Mouse (Mus musculus): ENCODE data around the gene Iqck. TPM values are rescaled to one million over a fixed set of nuclear protein-coding genes. Genes with fewer than 3 reads are reported as not detected.

Gene Iqck
- polyA plus RNA-seq, 2 experiments, result 0.22 to 0.40 TPM

DNA sequence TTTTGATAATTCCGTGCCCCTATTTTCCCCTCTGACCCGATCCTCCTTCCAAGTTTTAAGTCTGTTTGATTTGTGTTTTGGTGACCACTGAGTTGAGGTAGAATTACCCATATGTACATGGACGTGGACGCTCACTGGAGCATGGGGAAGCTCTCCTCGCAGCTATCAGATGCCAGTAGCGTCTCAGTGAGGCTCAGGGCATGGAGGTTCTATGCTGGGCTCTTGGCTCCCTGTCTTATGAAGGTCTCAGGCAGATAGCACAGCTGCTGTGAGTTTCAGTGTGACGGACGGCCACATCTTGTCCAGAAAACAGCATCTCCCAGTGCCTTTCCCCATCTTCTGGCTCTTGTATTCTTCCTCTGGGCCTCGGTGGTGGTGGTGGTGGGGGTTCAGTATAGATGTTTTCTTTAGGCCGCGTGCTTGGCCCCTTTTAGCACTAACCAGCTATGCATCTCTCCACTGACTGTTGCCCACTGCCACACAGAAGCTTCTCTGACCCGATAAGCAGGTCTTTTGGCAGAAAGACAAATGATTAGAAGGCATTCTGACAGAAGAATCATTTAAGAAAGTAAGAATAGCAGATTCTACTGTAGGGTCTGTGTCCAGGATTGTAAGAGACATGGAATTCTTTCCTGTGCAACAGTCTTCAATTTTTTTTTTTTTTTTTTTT lies 33.5 kb upstream of the Iqck start:
- whole genome bisulfite sequencing (ENCODE audit: insufficient replicate concordance), result 72% methylated on average over 12 of the region's 12 CpGs
- Histone ChIP-seq H3K9ac (replicated peaks) (no peak overlapping the region), H3K4me2 (ENCODE audit: low read depth) (no peak overlapping the region), H3K27ac (no peak overlapping the region), H3K4me3 (ENCODE audit: insufficient read depth in 1 of 2, low read depth in 2 of 2, low read length in 2 of 2) (no peak overlapping the region), H3K27me3 (ENCODE audit: control insufficient read depth, insufficient read depth, low read length) (no peaks in the 10 kb centered on the region), H3K4me1 (replicated peaks; ENCODE audit: control insufficient read depth in 2 of 2, insufficient read depth in 2 of 2, low read length in 1 of 2) (no peaks in the 10 kb centered on the region), H3K9me3 (ENCODE audit: control insufficient read depth, low read length) (no peaks in the 10 kb centered on the region), H3K36me3 (replicated peaks; ENCODE audit: control insufficient read depth, insufficient read depth, low read depth) (no peaks in the 10 kb centered on the region; the same call in 1 of the 2 replicates)
- no peak for ATAC-seq (ENCODE audit: insufficient read depth)
- DNase-seq (ENCODE audit: low read depth in 3 of 3, low spot score in 3 of 3), result no peak
- TF ChIP-seq EP300 (IDR thresholded peaks at IDR 0.05; ENCODE audit: low read depth) (no peak), CTCF (IDR thresholded peaks at IDR 0.05; ENCODE audit: low read depth) (no peak)

DNA sequence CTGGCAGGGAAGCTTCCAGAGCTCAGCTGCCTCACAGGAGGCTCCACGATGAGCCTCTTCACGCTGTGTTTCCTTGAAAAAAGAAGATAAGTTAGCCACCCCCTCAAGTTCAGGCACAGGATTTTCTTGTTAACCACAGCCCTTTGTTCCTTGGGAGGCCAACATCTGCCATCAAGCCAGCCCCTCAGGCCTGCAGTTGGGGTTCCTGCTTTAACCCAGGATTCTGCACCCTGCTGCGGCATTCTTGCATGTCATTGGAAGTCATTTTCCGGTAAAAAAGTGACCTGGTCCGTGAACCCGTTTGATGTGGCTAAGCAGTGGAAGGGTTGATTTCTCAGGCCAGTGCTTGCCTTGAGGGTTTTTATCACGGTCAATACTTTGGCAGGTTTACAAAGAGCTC lies 31.1 kb upstream of the Iqck start:
- Histone ChIP-seq H3K9me3 (ENCODE audit: control insufficient read depth, low read length) (no peaks in the 10 kb centered on the region), H3K9ac (replicated peaks) (no peak overlapping the region), H3K27ac (no peak overlapping the region), H3K27me3 (ENCODE audit: control insufficient read depth, insufficient read depth, low read length) (no peaks in the 10 kb centered on the region), H3K36me3 (replicated peaks; ENCODE audit: control insufficient read depth, insufficient read depth, low read depth) (no peaks in the 10 kb centered on the region; the same call in 1 of the 2 replicates), H3K4me3 (ENCODE audit: insufficient read depth in 1 of 2, low read depth in 2 of 2, low read length in 2 of 2) (no peak overlapping the region), H3K4me1 (replicated peaks; ENCODE audit: control insufficient read depth in 2 of 2, insufficient read depth in 2 of 2, low read length in 1 of 2) (no peaks in the 10 kb centered on the region), H3K4me2 (ENCODE audit: low read depth) (no peak overlapping the region)
- no peak for DNase-seq (ENCODE audit: low read depth in 3 of 3, low spot score in 3 of 3)
- WGBS (ENCODE audit: insufficient replicate concordance), result 75% methylated on average over 7 of the region's 7 CpGs
- TF ChIP-seq CTCF (IDR thresholded peaks at IDR 0.05; ENCODE audit: low read depth) (no peak), EP300 (IDR thresholded peaks at IDR 0.05; ENCODE audit: low read depth) (no peak)
- no peak for ATAC-seq (ENCODE audit: insufficient read depth)

DNA sequence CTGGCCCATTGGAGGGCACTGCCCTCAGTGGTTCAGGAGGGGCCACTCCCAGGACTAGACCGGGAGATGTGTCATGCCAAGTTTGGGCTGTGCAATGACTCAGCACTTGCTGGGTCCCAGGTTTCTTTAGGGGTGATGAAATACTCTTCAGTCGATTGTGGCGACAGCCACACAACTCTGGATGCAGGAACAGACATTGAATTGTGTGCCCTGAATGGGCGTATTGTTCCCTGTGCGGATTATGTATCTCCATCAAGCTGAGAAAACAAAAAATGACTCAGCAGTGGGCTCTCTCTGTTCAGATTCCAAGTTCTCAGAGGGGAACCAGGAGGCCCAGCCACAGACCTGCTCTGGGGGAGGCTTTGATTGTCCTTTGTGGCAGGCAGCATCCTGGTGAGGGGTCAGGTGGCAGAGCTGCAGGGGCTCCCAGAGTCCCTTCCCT lies 27.6 kb upstream of the Iqck start:
- TF ChIP-seq CTCF (IDR thresholded peaks at IDR 0.05; ENCODE audit: low read depth) (no peak), EP300 (IDR thresholded peaks at IDR 0.05; ENCODE audit: low read depth) (no peak)
- ATAC-seq (ENCODE audit: insufficient read depth) (peak; percentile 28; the same call in 1 of the 2 replicates), DNase-seq (ENCODE audit: low read depth in 3 of 3, low spot score in 3 of 3) (no peak)
- H3K4me2 ChIP-seq (ENCODE audit: low read depth), result no peak overlapping the region
- no peaks in the 10 kb centered on the region for H3K27me3 ChIP-seq (ENCODE audit: control insufficient read depth, insufficient read depth, low read length)
- H3K9ac ChIP-seq (replicated peaks), result no peak overlapping the region
- H3K36me3 ChIP-seq (replicated peaks; ENCODE audit: control insufficient read depth, insufficient read depth, low read depth), result no peaks in the 10 kb centered on the region; the same call in 1 of the 2 replicates
- 59% methylated on average over 5 of the region's 5 CpGs for WGBS (ENCODE audit: insufficient replicate concordance)
- no peak overlapping the region for H3K4me3 ChIP-seq (ENCODE audit: insufficient read depth in 1 of 2, low read depth in 2 of 2, low read length in 2 of 2)
- H3K4me1 ChIP-seq (replicated peaks; ENCODE audit: control insufficient read depth in 2 of 2, insufficient read depth in 2 of 2, low read length in 1 of 2), result no peaks in the 10 kb centered on the region
- no peak overlapping the region for H3K27ac ChIP-seq
- no peaks in the 10 kb centered on the region for H3K9me3 ChIP-seq (ENCODE audit: control insufficient read depth, low read length)

DNA sequence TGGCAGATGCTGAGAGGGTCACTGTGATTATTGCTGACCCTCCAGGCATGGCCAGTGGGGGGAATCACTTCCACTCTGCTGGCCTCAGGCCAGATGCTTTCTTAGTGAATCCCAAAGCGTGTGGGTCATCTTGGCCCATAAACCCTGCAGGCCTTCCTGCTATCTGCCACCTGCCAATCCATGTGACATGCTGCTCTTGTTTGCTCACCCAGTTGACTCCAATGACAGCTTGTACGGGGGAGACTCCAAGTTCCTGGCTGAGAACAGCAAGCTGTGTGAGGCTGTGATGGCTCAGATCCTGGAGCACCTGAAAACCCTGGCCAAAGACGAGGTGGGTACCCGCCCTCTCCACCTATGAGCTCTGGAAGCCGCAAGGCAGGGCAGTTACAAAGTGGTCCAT lies 17.7 kb upstream of the Iqck start:
- no peak for ATAC-seq (ENCODE audit: insufficient read depth)

DNA sequence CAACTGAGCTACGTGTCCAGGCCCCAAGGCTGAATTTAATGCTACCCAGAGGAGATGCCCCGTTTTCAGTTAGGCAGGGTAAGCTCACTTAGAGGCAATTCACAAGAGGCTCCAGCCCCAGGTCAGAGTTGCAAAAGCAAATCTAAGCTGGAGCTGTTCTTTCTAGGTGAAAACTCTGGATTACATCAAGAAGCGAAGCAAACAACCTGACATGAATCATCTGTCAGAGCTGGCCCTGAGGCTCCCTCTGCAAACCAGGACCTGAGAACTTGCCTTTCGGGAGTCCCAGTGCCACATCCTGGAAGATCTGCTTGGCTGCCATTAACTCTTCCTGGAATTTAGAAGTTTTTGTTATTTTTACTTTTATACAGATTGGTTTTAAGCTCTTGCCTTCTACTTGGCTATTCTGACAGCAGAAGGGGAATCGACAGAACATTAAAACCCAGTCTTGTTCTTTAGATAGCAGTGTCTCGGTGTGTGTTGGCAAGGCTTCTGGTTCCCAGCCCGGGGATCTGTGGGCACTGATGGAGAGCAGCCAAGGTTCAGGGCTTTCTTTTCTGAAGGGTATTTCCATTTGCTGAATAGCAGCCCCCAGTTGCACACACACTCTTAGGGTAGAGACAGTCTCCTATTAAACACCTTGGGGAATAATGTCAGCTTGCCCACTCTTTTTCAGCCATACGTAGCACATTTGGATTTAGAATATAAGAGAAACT lies 14.4 kb upstream of the Iqck start:
- Histone ChIP-seq H3K4me3 (ENCODE audit: insufficient read depth in 1 of 2, low read depth in 2 of 2, low read length in 2 of 2) (no peak overlapping the region), H3K27ac (no peak overlapping the region), H3K36me3 (replicated peaks; ENCODE audit: control insufficient read depth, insufficient read depth, low read depth) (peaks cover 27% of the 10 kb centered on the region), H3K9me3 (ENCODE audit: control insufficient read depth, low read length) (no peaks in the 10 kb centered on the region), H3K4me2 (ENCODE audit: low read depth) (no peak overlapping the region), H3K4me1 (replicated peaks; ENCODE audit: control insufficient read depth in 2 of 2, insufficient read depth in 2 of 2, low read length in 1 of 2) (no peaks in the 10 kb centered on the region), H3K27me3 (ENCODE audit: control insufficient read depth, insufficient read depth, low read length) (no peaks in the 10 kb centered on the region), H3K9ac (replicated peaks) (no peak overlapping the region)
- TF ChIP-seq EP300 (IDR thresholded peaks at IDR 0.05; ENCODE audit: low read depth), result no peak
- TF ChIP-seq CTCF (IDR thresholded peaks at IDR 0.05; ENCODE audit: low read depth), result no peak
- DNase-seq (ENCODE audit: low read depth in 3 of 3, low spot score in 3 of 3), result no peak
- no peak for ATAC-seq (ENCODE audit: insufficient read depth)
- WGBS (ENCODE audit: insufficient replicate concordance), result 73% methylated on average over 8 of the region's 8 CpGs

More for the DNA sequence above, 17.7 kb upstream of the Iqck start:
- no peak for TF ChIP-seq CTCF (IDR thresholded peaks at IDR 0.05; ENCODE audit: low read depth)
- no peak for TF ChIP-seq EP300 (IDR thresholded peaks at IDR 0.05; ENCODE audit: low read depth)
- no peaks in the 10 kb centered on the region for H3K9me3 ChIP-seq (ENCODE audit: control insufficient read depth, low read length)
- no peak overlapping the region for H3K27ac ChIP-seq
- no peak for DNase-seq (ENCODE audit: low read depth in 3 of 3, low spot score in 3 of 3)
- no peaks in the 10 kb centered on the region; the same call in 1 of the 2 replicates for H3K36me3 ChIP-seq (replicated peaks; ENCODE audit: control insufficient read depth, insufficient read depth, low read depth)
- no peaks in the 10 kb centered on the region for H3K27me3 ChIP-seq (ENCODE audit: control insufficient read depth, insufficient read depth, low read length)
- H3K9ac ChIP-seq (replicated peaks), result no peak overlapping the region
- WGBS (ENCODE audit: insufficient replicate concordance), result 81% methylated on average over 5 of the region's 5 CpGs
- no peak overlapping the region for H3K4me3 ChIP-seq (ENCODE audit: insufficient read depth in 1 of 2, low read depth in 2 of 2, low read length in 2 of 2)
- no peaks in the 10 kb centered on the region for H3K4me1 ChIP-seq (replicated peaks; ENCODE audit: control insufficient read depth in 2 of 2, insufficient read depth in 2 of 2, low read length in 1 of 2)
- H3K4me2 ChIP-seq (ENCODE audit: low read depth), result no peak overlapping the region

Data from liver, embryonic 14.5 days (tissue).